Mouse (Mus musculus) stomach, postnatal 0 days (tissue): ENCODE results near the gene Gm9918. TPM values are rescaled to one million over a fixed set of nuclear protein-coding genes. Genes with fewer than 3 reads are reported as not detected.

ENCODE experiments used
- ATAC-seq: fragments of 200-750 bp; cut with Nextera tagmentation; 2 replicates; pipeline ENCODE4 v1.8.0; 2017; ENCODE audit not compliant: low FRiP score, low TSS enrichment
- DNase-seq: peaks from one replicate; pipeline ENCODE4 v3.0.0-alpha.2; 2016; ENCODE audit warnings: low spot score
- H3K27ac ChIP-seq: fragments of 300-500 bp; sonication (generic); replicated peaks from 2 replicates; pipeline ENCODE4 v1.5.1; 2014; ENCODE audit warnings: mild to moderate bottlenecking, control low read depth
- H3K27me3 ChIP-seq: fragments of 300-500 bp; sonication (generic); 2 replicates; pipeline ENCODE4 v1.6.1; 2014; ENCODE audit warnings: low read length; ENCODE audit not compliant: control insufficient read depth, insufficient read depth
- H3K36me3 ChIP-seq: fragments of 300-500 bp; sonication (generic); 2 replicates; pipeline ENCODE4 v1.6.1; 2014; ENCODE audit warnings: low read length, mixed read lengths; ENCODE audit not compliant: control insufficient read depth, insufficient read depth
- H3K4me1 ChIP-seq: fragments of 300-500 bp; sonication (generic); replicated peaks from 2 replicates; pipeline ENCODE4 v1.6.1; 2014; ENCODE audit warnings: antibody characterized with exemption; ENCODE audit not compliant: control insufficient read depth, insufficient read depth
- H3K4me2 ChIP-seq: fragments of 300-500 bp; sonication (generic); replicated peaks from 2 replicates; pipeline ENCODE4 v1.6.1; 2014; ENCODE audit warnings: low read depth, mild to moderate bottlenecking, control low read depth, moderate library complexity
- H3K4me3 ChIP-seq: fragments of 300-500 bp; sonication (generic); 2 replicates; pipeline ENCODE4 v1.5.1; 2014; ENCODE audit warnings: low read depth, low read length, control low read depth
- H3K9ac ChIP-seq: fragments of 300-500 bp; sonication (generic); 2 replicates; pipeline ENCODE4 v1.6.1; 2014; ENCODE audit warnings: mild to moderate bottlenecking, low read length, control low read depth, mixed read lengths
- H3K9me3 ChIP-seq: fragments of 300-500 bp; sonication (generic); 2 replicates; pipeline ENCODE4 v1.6.1; 2016; ENCODE audit warnings: low read length; ENCODE audit not compliant: control insufficient read depth
- CTCF ChIP-seq: IDR thresholded peaks from 2 replicates; pipeline ENCODE4 v1.5.1; 2016; ENCODE audit warnings: antibody characterized with exemption, low read depth, mild to moderate bottlenecking, moderate library complexity
- EP300 ChIP-seq: optimal IDR thresholded peaks from 2 replicates; pipeline ENCODE3; 2016; ENCODE audit warnings: antibody characterized with exemption
- WGBS: fragments of 180-500 bp; shearing (Covaris S2); extraction: QIAGEN DNeasy Blood & Tissue Kit; methylation state at CpG from one replicate; pipeline ENCODE4 v1.1.7; 2014; 5-methylcytosine and 5-hydroxymethylcytosine counted together
- polyA plus RNA-seq: library from polyadenylated mRNA; unstranded; fragments of >200 nt; fragmentation: Nextera tagmentation; extraction: Ambion mirVana; gene quantifications from 2 replicates; pipeline ENCODE4 v1.2.1, GENCODE M21; 2015

Gene Gm9918
- polyA plus RNA-seq, 1 experiment from 2014 or later = 0.10 TPM

DNA sequence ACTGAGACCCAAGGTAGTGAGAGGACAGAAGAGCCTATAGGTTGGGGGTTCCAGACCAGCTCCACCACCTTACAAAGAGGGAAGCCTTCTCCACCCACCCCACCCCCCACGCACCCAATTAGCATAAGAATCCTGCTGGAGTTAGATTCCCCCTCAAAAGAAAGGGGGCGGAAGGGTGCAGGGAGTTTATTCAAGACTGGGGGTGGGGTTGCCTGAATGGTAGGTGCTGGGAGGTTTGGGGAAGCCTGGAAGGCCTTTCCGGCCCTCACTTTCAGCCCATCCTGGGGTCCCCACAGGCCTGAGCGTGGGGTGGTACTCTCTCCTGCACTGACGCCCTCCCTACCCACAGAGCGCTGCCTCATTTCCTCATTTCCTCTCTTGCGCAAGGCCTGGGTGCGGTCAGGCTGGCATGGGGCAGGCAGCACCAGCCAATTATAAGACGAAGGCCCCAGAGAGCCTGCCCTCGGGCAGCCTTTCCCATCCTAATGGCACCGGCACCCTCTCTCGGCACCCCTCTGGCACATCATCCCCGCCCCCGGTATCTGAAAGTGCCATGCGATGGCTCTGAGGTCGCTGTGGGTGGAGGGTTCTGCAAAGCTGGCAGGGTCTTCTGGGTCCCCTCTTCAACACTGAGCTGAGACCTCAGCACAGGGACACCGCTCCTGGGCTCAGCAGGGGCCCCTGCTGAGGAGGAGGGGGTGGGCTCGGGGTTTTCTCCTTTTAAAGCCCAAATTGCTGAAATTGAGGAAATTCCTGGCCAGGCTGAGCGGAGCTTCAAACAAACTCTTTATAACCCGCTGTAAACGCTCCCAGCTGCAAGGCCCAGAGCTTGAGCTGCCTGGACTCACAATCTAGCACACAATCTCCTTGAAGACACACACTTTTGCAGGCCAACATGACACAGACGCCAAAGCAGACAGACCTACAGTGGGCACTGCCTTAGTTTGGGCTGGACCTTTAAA lies 26.9 kb upstream of the Gm9918 start:
- Histone ChIP-seq H3K27me3 (no peaks in the 10 kb centered on the region), H3K9me3 (no peaks in the 10 kb centered on the region), H3K4me1 (peaks cover 10% of the 10 kb centered on the region), H3K36me3 (peaks cover 6% of the 10 kb centered on the region; the same call in 1 of the 2 replicates), H3K27ac (peak overlapping the region; percentile 78), H3K9ac (peak overlapping the region; percentile 45), H3K4me3 (peak overlapping the region; percentile 66; the same call in 1 of the 2 replicates), H3K4me2 (peak overlapping the region; percentile 93)
- peak; percentile 30; the same call in 1 of the 2 replicates for ATAC-seq
- TF ChIP-seq EP300 (no peak), CTCF (no peak; the same call in 1 of the 2 replicates)
- WGBS = 23% methylated on average over 22 of the region's 22 CpGs
- peak; percentile 89 for DNase-seq

GRCm38 (mm10) chr15:102244306-102245191 lies 25.8 kb upstream of the Gm9918 start:
- Histone ChIP-seq H3K36me3 (peaks cover 4% of the 10 kb centered on the region; the same call in 1 of the 2 replicates), H3K27me3 (no peaks in the 10 kb centered on the region), H3K4me2 (peak overlapping the region; percentile 93), H3K9ac (peak overlapping the region; percentile 70), H3K4me3 (peak overlapping the region; percentile 66), H3K9me3 (no peaks in the 10 kb centered on the region), H3K4me1 (peaks cover 16% of the 10 kb centered on the region), H3K27ac (peak overlapping the region; percentile 99)
- DNase-seq (no peak), ATAC-seq (no peak)
- TF ChIP-seq EP300 (no peak), CTCF (no peak)
- WGBS = 9% methylated on average over 19 of the region's 19 CpGs

DNA sequence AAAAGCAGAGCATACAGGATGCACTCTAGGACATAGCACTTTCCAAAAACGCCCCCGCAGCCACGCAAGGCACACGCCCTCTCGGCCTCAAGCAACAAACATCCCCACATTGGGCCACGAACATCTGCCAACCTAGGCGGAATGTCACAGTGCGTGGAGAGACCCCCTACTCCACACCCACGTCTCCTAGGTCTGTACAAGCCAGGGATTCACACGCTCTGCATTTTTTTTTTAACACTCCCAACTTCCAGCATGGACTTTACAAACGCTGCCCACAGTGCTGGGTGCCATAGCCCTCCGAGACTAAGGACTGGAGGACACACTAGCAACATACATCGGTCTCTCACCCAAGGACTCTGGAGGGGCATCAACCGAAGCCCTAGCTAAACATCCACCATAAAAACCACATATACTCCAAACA lies 24.9 kb upstream of the Gm9918 start:
- H3K9ac ChIP-seq = peak overlapping the region; percentile 70
- ATAC-seq = no peak
- DNase-seq = no peak
- TF ChIP-seq CTCF = no peak
- no peak for TF ChIP-seq EP300
- peak overlapping the region; percentile 93 for H3K4me2 ChIP-seq
- peak overlapping the region; percentile 99 for H3K27ac ChIP-seq
- H3K4me1 ChIP-seq = peaks cover 22% of the 10 kb centered on the region
- no peaks in the 10 kb centered on the region for H3K27me3 ChIP-seq
- H3K4me3 ChIP-seq = peak overlapping the region; percentile 66
- H3K36me3 ChIP-seq = peaks cover 3% of the 10 kb centered on the region; the same call in 1 of the 2 replicates
- H3K9me3 ChIP-seq = no peaks in the 10 kb centered on the region
- WGBS = 5% methylated on average over 14 of the region's 14 CpGs

DNA sequence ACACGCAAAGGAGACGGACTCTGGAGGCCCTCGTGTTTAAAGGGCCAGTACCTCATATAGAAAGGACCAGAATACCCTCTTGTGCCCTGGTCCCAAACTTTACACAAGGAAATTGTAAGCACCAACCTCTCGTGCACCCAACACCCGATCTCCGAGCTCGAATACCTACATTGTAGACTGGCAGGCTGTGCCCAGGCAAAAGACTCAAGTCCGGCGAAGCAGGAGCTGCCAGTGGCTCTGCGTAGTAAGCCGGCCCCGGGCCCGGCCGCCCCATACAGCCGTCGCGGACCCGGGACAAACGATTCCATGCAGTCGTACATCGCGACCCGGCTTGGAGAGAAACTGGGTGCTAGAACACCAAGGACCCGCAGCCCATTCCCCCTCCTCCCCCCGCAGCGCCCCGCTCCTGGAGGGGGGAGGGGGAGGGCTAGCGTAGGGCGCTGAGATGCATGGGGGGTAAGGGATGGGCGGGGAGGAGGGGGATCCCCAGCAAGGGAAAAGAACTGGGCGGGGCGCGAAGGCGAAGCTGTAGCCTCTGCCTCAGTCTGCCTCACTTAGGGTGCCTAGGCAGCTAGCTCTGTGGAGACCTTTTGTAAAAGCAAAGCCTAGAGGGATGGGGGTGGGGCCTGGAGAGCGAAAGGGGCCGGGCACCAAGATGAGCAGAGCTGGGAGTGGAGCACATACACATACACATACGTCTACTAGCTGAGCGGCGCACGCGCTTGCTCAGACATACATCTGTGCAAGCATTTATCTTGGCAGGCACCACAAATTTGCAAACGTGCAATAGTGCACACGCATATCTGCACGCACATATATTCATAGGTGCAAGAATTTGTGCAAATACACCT lies 24.2 kb upstream of the Gm9918 start:
- peak; percentile 69 for ATAC-seq
- Histone ChIP-seq H3K4me3 (peak overlapping the region; percentile 66), H3K9ac (peak overlapping the region; percentile 70), H3K4me2 (peak overlapping the region; percentile 93), H3K36me3 (no peaks in the 10 kb centered on the region), H3K9me3 (no peaks in the 10 kb centered on the region), H3K27ac (peak overlapping the region; percentile 99), H3K27me3 (no peaks in the 10 kb centered on the region), H3K4me1 (peaks cover 22% of the 10 kb centered on the region)
- TF ChIP-seq EP300 (peak; percentile 53), CTCF (peak; percentile 1; the same call in 1 of the 2 replicates)
- under 1% methylated on average over 38 of the region's 44 CpGs for WGBS
- DNase-seq = peak; percentile 81

DNA sequence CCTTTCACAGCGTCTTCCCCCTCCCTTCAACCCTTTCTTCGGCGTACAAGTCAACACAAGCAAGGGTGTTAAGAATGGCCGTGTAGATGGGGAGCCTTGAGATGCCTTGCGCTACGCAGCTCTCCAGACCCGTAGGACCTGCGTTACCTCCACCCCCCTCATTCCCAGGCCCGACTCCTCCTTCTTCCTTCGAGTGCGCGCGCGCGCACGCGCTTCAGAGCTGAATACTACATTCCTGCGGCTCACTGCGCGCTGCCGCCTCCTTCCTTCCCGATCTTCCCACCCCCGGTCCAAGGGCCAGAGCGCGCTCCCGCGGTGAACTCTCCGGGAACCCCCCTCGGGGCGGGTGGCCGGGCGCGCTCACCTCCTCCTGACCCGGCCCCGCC lies 23.5 kb upstream of the Gm9918 start:
- H3K27ac ChIP-seq = peak overlapping the region; percentile 99
- H3K4me2 ChIP-seq = peak overlapping the region; percentile 93
- WGBS = under 1% methylated on average over 35 of the region's 35 CpGs
- peaks cover 22% of the 10 kb centered on the region for H3K4me1 ChIP-seq
- DNase-seq = peak; percentile 97
- H3K36me3 ChIP-seq = peaks cover 4% of the 10 kb centered on the region; the same call in 1 of the 2 replicates
- peak overlapping the region; percentile 72 for H3K9ac ChIP-seq
- H3K4me3 ChIP-seq = peak overlapping the region; percentile 66
- peak; percentile 83 for ATAC-seq
- no peaks in the 10 kb centered on the region for H3K9me3 ChIP-seq
- H3K27me3 ChIP-seq = no peaks in the 10 kb centered on the region
- TF ChIP-seq CTCF (0 out of 2 replicates have a peak, but pooled peaks have one; percentile 0), EP300 (no peak)
